Mouse (Mus musculus) testis, postnatal 10 days (tissue): ENCODE measurements around the gene Serpine2.

Experiments used
- DNase-seq: peaks from one replicate; pipeline ENCODE4 v3.0.0; 2021; ENCODE audit warnings: low spot score

The Serpine2 gene

GRCm38 (mm10) chr1:79756417-79756816, 104.6 kb downstream of the Serpine2 start:
- DNase-seq: no peak

DNA sequence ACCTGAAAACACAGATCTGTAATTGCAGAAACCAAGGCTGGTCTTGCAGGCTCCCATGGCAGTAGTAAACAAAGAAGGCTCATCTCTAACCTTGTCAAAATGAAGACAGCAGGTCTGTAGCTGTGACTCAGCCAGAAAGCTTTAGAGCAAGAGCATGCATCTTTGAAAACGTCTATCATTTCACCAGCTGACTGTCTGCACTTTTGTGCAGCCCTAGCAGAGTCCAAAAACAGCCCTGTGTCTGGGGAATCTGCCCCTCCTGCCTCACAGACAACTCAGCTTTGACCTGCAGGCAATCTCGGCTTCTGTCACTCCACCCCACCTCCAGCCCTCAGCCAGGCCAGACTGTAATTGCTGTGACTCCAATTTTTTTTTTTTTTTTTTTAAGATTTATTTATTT, 105.6 kb downstream of the Serpine2 start:
- DNase-seq: no peak

- no peak for DNase-seq
Measured at GRCm38 (mm10) chr1:79754936-79755335, 106.0 kb downstream of the Serpine2 start.

DNA sequence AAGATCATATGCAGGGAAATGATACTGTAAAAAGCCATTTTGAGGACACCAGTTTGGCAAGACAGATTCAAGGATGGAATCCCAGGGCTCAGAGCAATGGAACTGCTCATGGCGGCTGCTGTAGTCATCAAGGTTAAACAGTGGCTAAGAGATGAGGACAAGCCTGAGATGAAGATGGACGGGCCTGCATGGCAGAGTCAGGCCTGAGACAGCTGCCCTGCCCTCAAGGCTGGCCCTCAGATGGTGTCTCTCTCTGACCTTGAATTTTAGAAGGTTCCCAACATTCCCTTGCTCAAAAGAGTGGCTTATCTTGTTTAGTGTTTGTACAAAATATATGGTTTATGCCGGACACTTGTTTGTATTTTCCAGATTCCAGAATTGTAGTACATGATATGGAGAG, 107.5 kb downstream of the Serpine2 start:
- DNase-seq: no peak

GRCm38 (mm10) chr1:79752714-79753340, 108.2 kb downstream of the Serpine2 start:
- DNase-seq: no peak

- DNase-seq: no peak
Measured at GRCm38 (mm10) chr1:79752015-79752695, 108.8 kb downstream of the Serpine2 start.

- DNase-seq: no peak
Measured at GRCm38 (mm10) chr1:79751186-79751585, 109.8 kb downstream of the Serpine2 start.

DNA sequence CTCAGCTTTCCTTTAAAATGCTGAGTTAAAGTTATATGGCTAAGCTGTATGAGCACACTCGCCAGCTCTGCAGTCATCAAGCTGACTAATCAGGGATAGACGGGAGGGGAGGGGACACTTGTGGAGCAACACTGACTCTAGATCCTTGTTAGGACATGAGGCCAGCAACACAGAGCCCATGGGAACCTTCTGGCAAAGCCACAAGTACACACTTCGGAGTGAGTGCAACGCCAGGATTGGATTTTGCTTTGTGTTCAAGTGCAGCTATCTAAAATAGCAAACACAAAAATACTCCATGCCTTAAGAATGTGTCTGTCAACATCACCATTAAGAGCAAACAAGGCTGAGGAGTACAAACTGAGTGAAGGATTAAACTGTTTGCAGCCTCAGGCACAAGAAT, 114.9 kb downstream of the Serpine2 start:
- no peak for DNase-seq
